Mouse (Mus musculus): ENCODE data around the gene B3gat3.

The B3gat3 gene

DNA sequence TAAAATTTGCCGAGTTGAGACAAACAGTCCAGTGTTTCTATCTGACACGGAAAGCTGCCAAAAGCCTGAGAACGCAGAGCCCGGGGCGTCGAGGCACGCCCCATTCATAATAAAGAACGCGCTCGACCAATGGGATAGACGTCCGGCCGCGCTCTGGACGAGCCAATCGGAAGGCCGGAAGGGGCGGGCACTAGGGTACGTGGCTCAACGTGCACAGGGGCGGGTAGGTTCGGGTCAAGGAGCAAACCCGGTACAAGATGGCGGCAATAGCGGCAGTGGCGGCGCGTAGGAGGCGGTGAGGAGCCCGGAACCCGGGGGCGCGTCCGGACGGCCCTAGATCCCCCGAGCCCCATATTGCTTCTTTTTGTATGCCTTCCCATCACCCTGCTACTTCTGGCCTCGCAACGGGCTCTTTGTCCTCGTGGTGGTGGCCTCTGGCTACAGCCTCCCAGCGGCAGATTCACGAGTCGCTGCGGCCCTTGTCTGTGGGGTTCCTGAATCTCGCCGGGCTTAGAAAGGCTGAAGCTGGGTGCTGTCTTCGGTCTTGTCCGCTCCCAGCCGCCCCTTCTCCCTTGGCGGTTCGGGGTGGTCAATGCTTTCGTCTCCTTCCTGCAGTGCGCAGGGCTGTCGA, 22.2 kb upstream of the B3gat3 start, which contains the start of gene Ganab:
Gene Ganab, plus strand, starts transcription at position 207 of the 631 bp plus-strand sequence.
- H3K4me3 ChIP-seq (replicated peaks; ENCODE audit: low read length): peak within 1 kb of the TSS; percentile 100
- TF ChIP-seq CTCF (conservative IDR thresholded peaks at IDR 0.05; ENCODE audit: low read length) (no peak), NANOG (IDR thresholded peaks at IDR 0.05; ENCODE audit: borderline replicate concordance, low read length) (no peak), POU5F1 (IDR thresholded peaks at IDR 0.05; ENCODE audit: borderline replicate concordance, low read length) (no peak)
- no peaks in the 10 kb centered on the region for H3K27me3 ChIP-seq (ENCODE audit: insufficient read depth, low read length)
- no peaks in the 10 kb centered on the region for H3K9me3 ChIP-seq (ENCODE audit: low read length)
- peaks cover 73% of the 10 kb centered on the region for H3K36me3 ChIP-seq (ENCODE audit: insufficient read depth, low read length)
- peaks cover 68% of the 10 kb centered on the region for H3K4me1 ChIP-seq (replicated peaks; ENCODE audit: low read depth, low read length)

DNA sequence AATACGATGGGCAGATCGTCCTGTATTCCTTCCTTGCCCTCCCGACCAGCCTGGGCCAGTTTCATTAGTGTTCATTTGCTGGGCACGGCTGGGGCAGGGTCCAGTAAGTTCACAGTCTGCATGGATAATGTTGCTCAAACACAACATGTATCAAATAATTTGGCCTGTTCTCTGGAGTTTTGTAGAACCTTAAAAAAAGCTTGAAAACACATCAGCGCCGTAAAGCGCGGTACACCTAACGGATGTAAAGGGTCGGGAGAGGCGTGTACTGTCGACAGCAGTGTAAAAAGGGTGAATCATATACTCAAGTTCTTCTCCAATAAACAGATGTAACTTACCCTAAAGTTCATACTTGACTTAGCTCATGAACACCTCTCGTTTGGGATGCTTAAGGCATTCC, 21.6 kb upstream of the B3gat3 start:
- no peaks in the 10 kb centered on the region for H3K27me3 ChIP-seq (ENCODE audit: insufficient read depth, low read length)
- TF ChIP-seq CTCF (conservative IDR thresholded peaks at IDR 0.05; ENCODE audit: low read length): no peak
- no peak for TF ChIP-seq NANOG (IDR thresholded peaks at IDR 0.05; ENCODE audit: borderline replicate concordance, low read length)
- TF ChIP-seq POU5F1 (IDR thresholded peaks at IDR 0.05; ENCODE audit: borderline replicate concordance, low read length): no peak
- H3K4me3 ChIP-seq (replicated peaks; ENCODE audit: low read length): peak overlapping the region; percentile 100
- H3K4me1 ChIP-seq (replicated peaks; ENCODE audit: low read depth, low read length): peaks cover 65% of the 10 kb centered on the region
- H3K9me3 ChIP-seq (ENCODE audit: low read length): no peaks in the 10 kb centered on the region
- peaks cover 79% of the 10 kb centered on the region for H3K36me3 ChIP-seq (ENCODE audit: insufficient read depth, low read length)

DNA sequence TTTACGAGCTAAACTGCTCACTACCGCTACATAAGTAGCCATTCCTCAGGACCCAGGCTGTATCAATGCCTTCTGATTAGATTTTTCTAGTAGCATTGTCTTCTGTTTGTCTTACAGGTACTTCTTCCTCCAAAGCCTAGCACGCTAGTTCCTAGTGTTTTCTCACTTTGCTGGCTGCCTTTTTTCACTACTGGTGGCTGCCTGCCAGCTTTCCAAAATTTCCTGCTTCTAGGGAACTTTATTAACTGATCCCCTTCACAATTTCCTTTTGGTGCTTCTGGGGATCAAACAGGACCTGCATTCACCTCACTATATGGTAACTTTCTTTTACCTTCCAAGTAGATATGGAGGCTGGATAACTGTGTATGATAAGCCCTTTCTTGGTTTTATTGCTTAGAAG, 21.1 kb upstream of the B3gat3 start:
- peak overlapping the region; percentile 100 for H3K4me3 ChIP-seq (replicated peaks; ENCODE audit: low read length)
- H3K36me3 ChIP-seq (ENCODE audit: insufficient read depth, low read length): peaks cover 83% of the 10 kb centered on the region
- TF ChIP-seq CTCF (conservative IDR thresholded peaks at IDR 0.05; ENCODE audit: low read length): no peak
- TF ChIP-seq NANOG (IDR thresholded peaks at IDR 0.05; ENCODE audit: borderline replicate concordance, low read length): no peak
- TF ChIP-seq POU5F1 (IDR thresholded peaks at IDR 0.05; ENCODE audit: borderline replicate concordance, low read length): no peak
- peaks cover 60% of the 10 kb centered on the region for H3K4me1 ChIP-seq (replicated peaks; ENCODE audit: low read depth, low read length)
- no peaks in the 10 kb centered on the region for H3K9me3 ChIP-seq (ENCODE audit: low read length)
- no peaks in the 10 kb centered on the region for H3K27me3 ChIP-seq (ENCODE audit: insufficient read depth, low read length)

DNA sequence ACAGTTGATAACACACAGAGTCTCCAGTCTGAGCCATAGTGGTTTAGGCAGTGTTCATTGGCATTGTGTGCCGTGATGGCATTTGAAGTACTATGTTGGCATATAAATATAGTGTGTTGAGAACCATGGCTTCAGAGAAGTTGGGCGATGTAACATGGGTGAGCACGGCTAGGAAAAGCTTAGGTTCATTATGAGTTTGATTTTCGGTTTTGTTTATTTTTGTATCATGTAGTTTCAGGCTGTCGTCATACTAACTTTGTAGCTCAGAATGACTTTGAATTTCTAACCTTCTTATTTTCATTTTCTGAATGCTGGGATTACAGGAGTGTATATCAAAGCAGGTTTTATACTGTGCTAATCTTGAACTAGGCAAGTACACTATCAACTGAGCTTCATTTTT, 16.8 kb upstream of the B3gat3 start:
- no peaks in the 10 kb centered on the region for H3K27me3 ChIP-seq (ENCODE audit: insufficient read depth, low read length)
- TF ChIP-seq CTCF (conservative IDR thresholded peaks at IDR 0.05; ENCODE audit: low read length) (no peak), POU5F1 (IDR thresholded peaks at IDR 0.05; ENCODE audit: borderline replicate concordance, low read length) (no peak), NANOG (IDR thresholded peaks at IDR 0.05; ENCODE audit: borderline replicate concordance, low read length) (no peak)
- H3K4me3 ChIP-seq (replicated peaks; ENCODE audit: low read length): no peak overlapping the region
- peaks cover 27% of the 10 kb centered on the region for H3K4me1 ChIP-seq (replicated peaks; ENCODE audit: low read depth, low read length)
- no peaks in the 10 kb centered on the region for H3K9me3 ChIP-seq (ENCODE audit: low read length)
- H3K36me3 ChIP-seq (ENCODE audit: insufficient read depth, low read length): peaks cover 93% of the 10 kb centered on the region

DNA sequence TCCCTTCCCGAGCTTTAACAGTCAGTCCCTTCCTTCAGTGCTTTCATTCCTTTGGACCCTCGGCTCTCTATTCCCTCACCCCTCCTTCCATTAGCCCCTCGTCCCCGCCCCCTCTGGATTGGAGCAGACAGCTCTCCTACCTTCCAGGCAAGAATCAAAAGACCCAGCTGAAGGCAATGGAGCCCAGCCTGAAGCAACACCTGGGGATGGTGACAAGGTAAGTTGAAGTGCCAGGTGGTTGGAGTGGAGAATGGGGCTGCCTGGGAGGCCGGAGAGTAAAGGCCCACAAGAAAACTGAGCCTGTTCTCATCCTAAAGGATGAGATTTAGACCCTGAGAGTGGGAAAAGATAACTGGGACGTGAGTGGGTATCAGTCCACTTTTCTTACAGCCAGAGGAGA, 11.6 kb upstream of the B3gat3 start:
- H3K4me3 ChIP-seq (replicated peaks; ENCODE audit: low read length): no peak overlapping the region
- no peaks in the 10 kb centered on the region for H3K27me3 ChIP-seq (ENCODE audit: insufficient read depth, low read length)
- TF ChIP-seq NANOG (IDR thresholded peaks at IDR 0.05; ENCODE audit: borderline replicate concordance, low read length): no peak
- peaks cover 98% of the 10 kb centered on the region for H3K36me3 ChIP-seq (ENCODE audit: insufficient read depth, low read length)
- H3K4me1 ChIP-seq (replicated peaks; ENCODE audit: low read depth, low read length): peaks cover 11% of the 10 kb centered on the region
- H3K9me3 ChIP-seq (ENCODE audit: low read length): no peaks in the 10 kb centered on the region

DNA sequence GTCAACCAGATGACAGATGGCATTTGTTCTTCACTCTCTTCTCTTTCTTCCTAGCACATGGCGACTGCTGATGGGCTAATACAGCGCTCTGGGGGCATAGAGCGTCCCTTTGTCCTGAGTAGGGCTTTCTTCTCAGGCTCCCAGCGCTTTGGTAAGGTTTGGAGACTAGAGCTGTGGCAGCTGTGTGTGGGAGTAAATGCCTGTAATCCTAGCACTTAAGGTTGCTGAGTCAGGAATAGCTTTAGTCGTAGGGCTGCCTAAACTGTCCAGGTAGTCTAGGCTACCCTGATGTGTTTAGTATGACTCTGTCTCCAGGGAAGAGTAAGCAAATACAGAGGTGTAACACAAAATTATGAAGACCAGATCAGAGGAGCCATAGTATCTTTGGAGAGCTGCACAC, 8.4 kb upstream of the B3gat3 start:
- Histone ChIP-seq H3K36me3 (ENCODE audit: insufficient read depth, low read length) (peaks cover 100% of the 10 kb centered on the region), H3K9me3 (ENCODE audit: low read length) (no peaks in the 10 kb centered on the region), H3K4me3 (replicated peaks; ENCODE audit: low read length) (no peak overlapping the region), H3K27me3 (ENCODE audit: insufficient read depth, low read length) (no peaks in the 10 kb centered on the region), H3K4me1 (replicated peaks; ENCODE audit: low read depth, low read length) (peaks cover 14% of the 10 kb centered on the region)
- TF ChIP-seq CTCF (conservative IDR thresholded peaks at IDR 0.05; ENCODE audit: low read length) (no peak), POU5F1 (IDR thresholded peaks at IDR 0.05; ENCODE audit: borderline replicate concordance, low read length) (no peak)

DNA sequence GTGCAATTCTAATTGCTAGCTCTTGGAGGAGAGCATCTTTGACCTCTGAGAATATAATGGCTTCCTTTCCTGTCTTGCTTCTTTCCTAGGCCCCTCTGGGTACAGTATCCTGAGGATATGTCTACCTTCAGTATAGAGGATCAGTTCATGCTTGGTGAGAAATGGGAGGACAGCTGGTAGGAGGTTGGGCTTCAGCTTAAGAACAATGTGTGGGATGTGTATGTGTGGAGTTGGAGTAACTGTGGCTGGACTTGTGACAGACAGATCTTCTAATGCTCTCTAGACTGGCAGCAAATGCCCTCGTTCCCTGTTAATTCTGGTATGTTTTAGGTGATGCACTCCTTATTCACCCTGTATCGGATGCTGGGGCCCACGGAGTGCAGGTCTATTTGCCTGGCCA, 6.0 kb upstream of the B3gat3 start:
- Histone ChIP-seq H3K4me1 (replicated peaks; ENCODE audit: low read depth, low read length) (peaks cover 28% of the 10 kb centered on the region), H3K9me3 (ENCODE audit: low read length) (no peaks in the 10 kb centered on the region), H3K27me3 (ENCODE audit: insufficient read depth, low read length) (no peaks in the 10 kb centered on the region), H3K36me3 (ENCODE audit: insufficient read depth, low read length) (peaks cover 80% of the 10 kb centered on the region), H3K4me3 (replicated peaks; ENCODE audit: low read length) (no peak overlapping the region)
- TF ChIP-seq CTCF (conservative IDR thresholded peaks at IDR 0.05; ENCODE audit: low read length) (no peak), NANOG (IDR thresholded peaks at IDR 0.05; ENCODE audit: borderline replicate concordance, low read length) (no peak), POU5F1 (IDR thresholded peaks at IDR 0.05; ENCODE audit: borderline replicate concordance, low read length) (no peak)

DNA sequence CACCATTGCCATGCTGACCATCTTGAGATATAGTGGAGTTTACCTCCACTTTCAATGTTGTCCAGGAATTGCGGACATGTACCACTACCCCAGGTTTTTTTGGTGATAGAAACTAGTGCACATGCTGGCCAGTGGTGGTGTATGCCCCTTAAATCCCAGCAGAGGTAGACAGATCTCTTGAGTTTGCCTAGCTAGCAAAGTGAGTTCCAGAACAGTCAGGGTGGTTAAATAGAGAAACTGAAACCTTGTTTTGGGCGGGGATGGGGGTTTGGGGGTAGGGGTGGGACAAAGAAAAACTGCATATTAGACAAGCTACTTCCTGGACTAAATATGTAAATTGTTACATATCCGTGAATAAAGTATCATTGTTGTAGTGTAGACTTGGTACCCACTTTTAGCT, 1.2 kb upstream of the B3gat3 start:
- Histone ChIP-seq H3K27me3 (ENCODE audit: insufficient read depth, low read length) (no peaks in the 10 kb centered on the region), H3K9me3 (ENCODE audit: low read length) (no peaks in the 10 kb centered on the region), H3K4me1 (replicated peaks; ENCODE audit: low read depth, low read length) (peaks cover 42% of the 10 kb centered on the region), H3K4me3 (replicated peaks; ENCODE audit: low read length) (no peak overlapping the region), H3K36me3 (ENCODE audit: insufficient read depth, low read length) (peaks cover 47% of the 10 kb centered on the region)
- no peak for TF ChIP-seq NANOG (IDR thresholded peaks at IDR 0.05; ENCODE audit: borderline replicate concordance, low read length)
- no peak for TF ChIP-seq CTCF (conservative IDR thresholded peaks at IDR 0.05; ENCODE audit: low read length)
- TF ChIP-seq POU5F1 (IDR thresholded peaks at IDR 0.05; ENCODE audit: borderline replicate concordance, low read length): no peak

DNA sequence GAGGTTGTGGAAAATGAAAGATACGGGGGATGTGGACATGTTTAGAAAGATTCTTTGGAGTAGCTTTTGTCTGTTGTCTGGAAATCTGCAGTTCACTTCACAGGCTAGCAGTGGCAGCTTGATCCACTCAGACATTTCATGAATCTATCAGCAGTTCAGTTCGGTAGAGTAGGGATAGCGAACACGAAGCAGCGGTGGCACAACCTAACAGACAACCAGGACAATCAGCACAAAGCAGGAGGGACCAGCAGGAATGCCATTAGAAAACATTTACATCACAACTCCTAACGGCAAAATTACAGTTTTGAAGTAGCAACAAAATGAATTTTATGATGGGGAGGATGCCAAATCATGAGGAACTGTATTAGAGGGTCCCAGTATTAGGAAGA, 496 bp upstream of the B3gat3 start:
- Histone ChIP-seq H3K36me3 (ENCODE audit: insufficient read depth, low read length) (peaks cover 41% of the 10 kb centered on the region), H3K9me3 (ENCODE audit: low read length) (no peaks in the 10 kb centered on the region), H3K27me3 (ENCODE audit: insufficient read depth, low read length) (no peaks in the 10 kb centered on the region), H3K4me1 (replicated peaks; ENCODE audit: low read depth, low read length) (peaks cover 42% of the 10 kb centered on the region), H3K4me3 (replicated peaks; ENCODE audit: low read length) (peak overlapping the region; percentile 93)
- TF ChIP-seq POU5F1 (IDR thresholded peaks at IDR 0.05; ENCODE audit: borderline replicate concordance, low read length): no peak
- TF ChIP-seq CTCF (conservative IDR thresholded peaks at IDR 0.05; ENCODE audit: low read length): no peak
- no peak for TF ChIP-seq NANOG (IDR thresholded peaks at IDR 0.05; ENCODE audit: borderline replicate concordance, low read length)
